Mouse (Mus musculus) olfactory bulb, adult 2 months (tissue): ENCODE results near the gene Tshz3.

Experiments used
- CTCF ChIP-seq: fragments of 200-500 bp; IDR thresholded peaks from 2 replicates; pipeline ENCODE4 v1.5.1; 2012; ENCODE audit warnings: low read depth, mild to moderate bottlenecking, low read length, moderate library complexity; ENCODE audit not compliant: insufficient read depth
- POLR2A ChIP-seq: fragments of 200-500 bp; IDR thresholded peaks from 2 replicates; pipeline ENCODE4 v1.6.1; 2012; ENCODE audit warnings: mild to moderate bottlenecking, low read depth, low read length, moderate library complexity; ENCODE audit not compliant: insufficient read depth

- TF ChIP-seq CTCF = no peak
- TF ChIP-seq POLR2A = no peak
Measured at GRCm38 (mm10) chr7:36751480-36751879, 53.6 kb downstream of the Tshz3 start.
